Mouse (Mus musculus): ENCODE results near the gene Nipbl. TPM values are rescaled to one million over a fixed set of nuclear protein-coding genes. Genes with fewer than 3 reads are reported as not detected.

Nipbl gene
- polyA plus RNA-seq, 1 experiment from 2014 or later, result 17.5 TPM

GRCm38 (mm10) chr15:8442156-8442555, 2.1 kb downstream of the Nipbl start:
- Histone ChIP-seq H3K27ac (ENCODE audit: low read depth, low read length) (peak overlapping the region; percentile 68), H3K9me3 (replicated peaks; ENCODE audit: control insufficient read depth, low read length) (no peaks in the 10 kb centered on the region), H3K4me1 (ENCODE audit: control insufficient read depth, insufficient read depth, low read length) (peaks cover under 1% of the 10 kb centered on the region; the same call in 1 of the 2 replicates), H3K9ac (ENCODE audit: low read depth, low read length) (peak overlapping the region; percentile 73), H3K4me2 (peak overlapping the region; percentile 91), H3K36me3 (ENCODE audit: control insufficient read depth, insufficient read depth, low read length) (no peaks in the 10 kb centered on the region), H3K4me3 (ENCODE audit: low read depth, low read length) (peak overlapping the region; percentile 98), H3K27me3 (ENCODE audit: control insufficient read depth, insufficient read depth, low read length) (no peaks in the 10 kb centered on the region)
- WGBS (ENCODE audit: insufficient replicate concordance), result 1% methylated on average over 11 of the region's 11 CpGs
- ATAC-seq (replicated peaks; ENCODE audit: insufficient number of reproducible peaks, low FRiP score, low TSS enrichment), result no peak

- Histone ChIP-seq H3K9ac (ENCODE audit: low read depth, low read length) (no peak overlapping the region), H3K27ac (ENCODE audit: low read depth, low read length) (no peak overlapping the region), H3K27me3 (ENCODE audit: control insufficient read depth, insufficient read depth, low read length) (no peaks in the 10 kb centered on the region), H3K36me3 (ENCODE audit: control insufficient read depth, insufficient read depth, low read length) (no peaks in the 10 kb centered on the region), H3K4me3 (ENCODE audit: low read depth, low read length) (no peak overlapping the region), H3K9me3 (replicated peaks; ENCODE audit: control insufficient read depth, low read length) (no peaks in the 10 kb centered on the region), H3K4me1 (ENCODE audit: control insufficient read depth, insufficient read depth, low read length) (no peaks in the 10 kb centered on the region), H3K4me2 (no peak overlapping the region)
- no peak for ATAC-seq (replicated peaks; ENCODE audit: insufficient number of reproducible peaks, low FRiP score, low TSS enrichment)
- WGBS (ENCODE audit: insufficient replicate concordance), result 90% methylated on average over 2 of the region's 2 CpGs
Measured at GRCm38 (mm10) chr15:8433239-8433947, 10.9 kb downstream of the Nipbl start.

- Histone ChIP-seq H3K36me3 (ENCODE audit: control insufficient read depth, insufficient read depth, low read length) (no peaks in the 10 kb centered on the region), H3K4me1 (ENCODE audit: control insufficient read depth, insufficient read depth, low read length) (no peaks in the 10 kb centered on the region), H3K9me3 (replicated peaks; ENCODE audit: control insufficient read depth, low read length) (no peaks in the 10 kb centered on the region), H3K27me3 (ENCODE audit: control insufficient read depth, insufficient read depth, low read length) (no peaks in the 10 kb centered on the region), H3K4me2 (no peak overlapping the region), H3K4me3 (ENCODE audit: low read depth, low read length) (no peak overlapping the region), H3K27ac (ENCODE audit: low read depth, low read length) (no peak overlapping the region), H3K9ac (ENCODE audit: low read depth, low read length) (no peak overlapping the region)
- no peak for ATAC-seq (replicated peaks; ENCODE audit: insufficient number of reproducible peaks, low FRiP score, low TSS enrichment)
- WGBS (ENCODE audit: insufficient replicate concordance), result 90% methylated on average over 2 of the region's 2 CpGs
Measured at GRCm38 (mm10) chr15:8432534-8432933, 11.7 kb downstream of the Nipbl start.

GRCm38 (mm10) chr15:8429502-8429901, 14.8 kb downstream of the Nipbl start:
- Histone ChIP-seq H3K36me3 (ENCODE audit: control insufficient read depth, insufficient read depth, low read length) (no peaks in the 10 kb centered on the region), H3K4me2 (no peak overlapping the region), H3K27ac (ENCODE audit: low read depth, low read length) (no peak overlapping the region), H3K9me3 (replicated peaks; ENCODE audit: control insufficient read depth, low read length) (no peaks in the 10 kb centered on the region), H3K9ac (ENCODE audit: low read depth, low read length) (no peak overlapping the region), H3K4me1 (ENCODE audit: control insufficient read depth, insufficient read depth, low read length) (no peaks in the 10 kb centered on the region), H3K4me3 (ENCODE audit: low read depth, low read length) (no peak overlapping the region), H3K27me3 (ENCODE audit: control insufficient read depth, insufficient read depth, low read length) (no peaks in the 10 kb centered on the region)
- 83% methylated on average over 5 of the region's 5 CpGs for WGBS (ENCODE audit: insufficient replicate concordance)
- no peak for ATAC-seq (replicated peaks; ENCODE audit: insufficient number of reproducible peaks, low FRiP score, low TSS enrichment)

GRCm38 (mm10) chr15:8420909-8421308, 23.4 kb downstream of the Nipbl start:
- 26% methylated on average over 6 of the region's 6 CpGs for WGBS (ENCODE audit: insufficient replicate concordance)
- H3K4me2 ChIP-seq, result no peak overlapping the region
- H3K27ac ChIP-seq (ENCODE audit: low read depth, low read length), result no peak overlapping the region
- no peak overlapping the region for H3K4me3 ChIP-seq (ENCODE audit: low read depth, low read length)
- no peaks in the 10 kb centered on the region for H3K36me3 ChIP-seq (ENCODE audit: control insufficient read depth, insufficient read depth, low read length)
- peaks cover 4% of the 10 kb centered on the region; the same call in 1 of the 2 replicates for H3K4me1 ChIP-seq (ENCODE audit: control insufficient read depth, insufficient read depth, low read length)
- ATAC-seq (replicated peaks; ENCODE audit: insufficient number of reproducible peaks, low FRiP score, low TSS enrichment), result no peak
- H3K9ac ChIP-seq (ENCODE audit: low read depth, low read length), result no peak overlapping the region
- H3K27me3 ChIP-seq (ENCODE audit: control insufficient read depth, insufficient read depth, low read length), result no peaks in the 10 kb centered on the region
- H3K9me3 ChIP-seq (replicated peaks; ENCODE audit: control insufficient read depth, low read length), result no peaks in the 10 kb centered on the region

GRCm38 (mm10) chr15:8416500-8417138, 27.6 kb downstream of the Nipbl start:
- Histone ChIP-seq H3K36me3 (ENCODE audit: control insufficient read depth, insufficient read depth, low read length) (no peaks in the 10 kb centered on the region), H3K4me2 (no peak overlapping the region), H3K4me3 (ENCODE audit: low read depth, low read length) (no peak overlapping the region), H3K9ac (ENCODE audit: low read depth, low read length) (no peak overlapping the region), H3K4me1 (ENCODE audit: control insufficient read depth, insufficient read depth, low read length) (peaks cover 4% of the 10 kb centered on the region; the same call in 1 of the 2 replicates), H3K27me3 (ENCODE audit: control insufficient read depth, insufficient read depth, low read length) (no peaks in the 10 kb centered on the region), H3K27ac (ENCODE audit: low read depth, low read length) (no peak overlapping the region), H3K9me3 (replicated peaks; ENCODE audit: control insufficient read depth, low read length) (no peaks in the 10 kb centered on the region)
- 74% methylated on average over 4 of the region's 4 CpGs for WGBS (ENCODE audit: insufficient replicate concordance)
- no peak for ATAC-seq (replicated peaks; ENCODE audit: insufficient number of reproducible peaks, low FRiP score, low TSS enrichment)

GRCm38 (mm10) chr15:8413356-8413755, 30.9 kb downstream of the Nipbl start:
- Histone ChIP-seq H3K9me3 (replicated peaks; ENCODE audit: control insufficient read depth, low read length) (no peaks in the 10 kb centered on the region), H3K36me3 (ENCODE audit: control insufficient read depth, insufficient read depth, low read length) (no peaks in the 10 kb centered on the region), H3K9ac (ENCODE audit: low read depth, low read length) (no peak overlapping the region), H3K27me3 (ENCODE audit: control insufficient read depth, insufficient read depth, low read length) (no peaks in the 10 kb centered on the region), H3K4me3 (ENCODE audit: low read depth, low read length) (no peak overlapping the region), H3K4me2 (no peak overlapping the region), H3K4me1 (ENCODE audit: control insufficient read depth, insufficient read depth, low read length) (peaks cover 4% of the 10 kb centered on the region), H3K27ac (ENCODE audit: low read depth, low read length) (no peak overlapping the region)
- ATAC-seq (replicated peaks; ENCODE audit: insufficient number of reproducible peaks, low FRiP score, low TSS enrichment), result no peak
- 38% methylated on average over 3 of the region's 3 CpGs for WGBS (ENCODE audit: insufficient replicate concordance)

GRCm38 (mm10) chr15:8411873-8412272, 32.4 kb downstream of the Nipbl start:
- Histone ChIP-seq H3K9me3 (replicated peaks; ENCODE audit: control insufficient read depth, low read length) (no peaks in the 10 kb centered on the region), H3K27me3 (ENCODE audit: control insufficient read depth, insufficient read depth, low read length) (no peaks in the 10 kb centered on the region), H3K4me3 (ENCODE audit: low read depth, low read length) (no peak overlapping the region), H3K4me2 (no peak overlapping the region), H3K4me1 (ENCODE audit: control insufficient read depth, insufficient read depth, low read length) (peaks cover 4% of the 10 kb centered on the region), H3K9ac (ENCODE audit: low read depth, low read length) (no peak overlapping the region), H3K27ac (ENCODE audit: low read depth, low read length) (no peak overlapping the region), H3K36me3 (ENCODE audit: control insufficient read depth, insufficient read depth, low read length) (no peaks in the 10 kb centered on the region)
- WGBS (ENCODE audit: insufficient replicate concordance), result 74% methylated on average over 1 of the region's 1 CpGs
- ATAC-seq (replicated peaks; ENCODE audit: insufficient number of reproducible peaks, low FRiP score, low TSS enrichment), result no peak
